Mouse (Mus musculus): ENCODE data around the gene Sipa1l1.
A peak's percentile ranks its signal among the peaks of the same experiment; 100 is the strongest.

Sipa1l1 gene

DNA sequence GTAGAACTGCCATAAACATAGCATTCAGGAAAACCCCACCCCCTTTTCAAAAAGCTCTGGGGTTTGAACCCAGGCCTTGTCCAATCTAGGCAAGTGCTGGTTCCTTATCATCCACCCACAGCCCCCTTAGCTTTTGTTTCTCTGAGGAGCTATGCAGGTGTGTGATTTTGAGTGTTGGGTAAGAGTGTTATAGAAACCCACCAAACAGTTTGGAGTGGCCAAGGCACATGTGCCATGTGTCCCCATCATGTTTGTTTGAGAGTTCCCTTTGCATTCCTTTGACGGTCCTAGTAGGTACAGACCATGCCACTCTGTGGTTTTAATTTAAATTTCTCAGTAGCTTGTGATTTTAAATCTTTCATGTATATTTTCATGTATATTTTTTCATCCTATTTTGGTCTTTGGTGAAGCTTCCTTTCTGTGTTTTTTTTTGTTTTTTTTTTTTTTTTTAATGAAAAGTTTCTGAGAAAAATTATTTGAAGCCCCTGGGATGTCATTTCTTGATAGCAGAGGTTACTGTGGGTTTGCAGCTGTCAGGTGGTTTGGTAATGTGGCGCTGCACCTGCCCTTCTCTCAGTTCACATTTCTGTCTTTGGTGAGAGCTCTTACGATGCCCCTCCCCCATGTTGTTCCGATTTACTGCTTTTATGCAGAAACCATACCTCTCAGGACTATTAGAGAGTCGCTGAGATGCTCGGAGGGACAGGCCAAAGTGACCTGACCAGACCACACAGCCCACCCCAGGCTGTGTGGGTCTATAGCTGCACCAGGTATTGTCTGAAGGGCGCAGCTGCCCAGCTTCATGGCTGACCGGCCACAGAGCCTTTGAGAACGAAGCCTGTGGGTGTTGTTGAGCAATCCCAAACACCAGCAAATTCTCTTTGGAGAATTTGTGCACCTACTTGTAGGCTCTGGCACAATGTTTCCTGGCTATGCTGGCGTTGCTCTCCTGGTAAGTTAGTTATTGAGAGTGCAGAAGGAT lies 126.1 kb downstream of the Sipa1l1 start:
- no peak for DNase-seq (ENCODE audit: low spot score)

DNA sequence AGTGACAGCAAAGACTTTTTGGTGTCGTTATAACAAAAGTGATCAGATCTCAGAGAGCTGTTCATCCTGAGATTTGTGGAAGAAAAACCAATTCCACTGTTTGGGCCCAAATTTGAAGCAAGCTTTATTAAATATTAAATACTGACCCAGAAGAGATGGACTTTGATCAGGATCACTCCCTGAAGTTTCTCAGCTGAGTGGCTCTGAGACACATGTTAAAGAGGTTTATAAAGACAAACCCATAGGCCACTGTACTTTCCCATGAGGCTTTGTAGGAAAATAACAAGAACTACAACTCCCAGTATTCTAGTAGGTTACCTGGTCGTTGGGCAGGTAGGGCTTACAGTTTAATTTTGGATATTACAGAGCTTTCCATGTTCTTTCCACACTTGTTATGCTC lies 127.2 kb downstream of the Sipa1l1 start:
- DNase-seq (ENCODE audit: low spot score) = no peak

DNA sequence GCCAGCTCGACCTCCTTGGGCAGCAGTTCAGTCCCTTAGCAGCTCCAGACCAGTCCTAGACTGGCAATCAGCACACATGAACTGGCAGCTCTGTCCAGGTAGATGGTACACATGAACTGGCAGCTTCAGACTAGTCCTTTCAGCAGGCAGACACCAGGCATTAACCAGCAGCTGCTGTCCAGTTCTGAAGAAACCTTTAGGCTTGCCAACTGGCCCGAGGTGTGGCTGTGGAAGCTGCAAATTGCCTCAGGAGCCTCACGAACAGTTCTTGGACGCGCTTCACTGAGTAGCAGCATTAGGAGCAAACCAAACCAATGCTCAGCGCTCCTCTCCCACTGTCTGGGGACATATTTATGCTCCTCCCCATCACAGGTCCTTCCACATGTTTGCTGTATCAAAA lies 128.1 kb downstream of the Sipa1l1 start:
- no peak for DNase-seq (ENCODE audit: low spot score)

- no peak for DNase-seq (ENCODE audit: low spot score)
Observed at GRCm38 (mm10) chr12:82298662-82299460, 129.7 kb downstream of the Sipa1l1 start.

DNA sequence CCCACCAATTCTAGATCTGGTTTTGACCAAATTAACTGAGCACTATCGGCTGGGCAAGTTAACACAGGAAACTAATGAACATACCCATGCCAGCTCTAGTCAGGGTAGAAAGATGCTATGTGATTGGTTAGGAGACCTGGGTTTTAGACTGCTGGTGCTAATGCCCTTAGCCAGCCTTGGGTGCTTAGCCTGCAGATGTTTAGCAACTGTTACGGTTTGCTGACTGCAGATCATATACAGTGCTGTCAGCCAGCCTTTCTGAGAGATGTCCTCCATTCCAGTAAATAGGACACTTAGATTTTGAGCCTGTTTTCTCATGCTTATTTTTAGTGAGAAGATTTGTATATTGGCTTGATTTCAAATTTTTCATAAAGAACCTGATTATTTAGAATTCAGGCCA lies 135.0 kb downstream of the Sipa1l1 start:
- no peak for DNase-seq (ENCODE audit: low spot score)

DNA sequence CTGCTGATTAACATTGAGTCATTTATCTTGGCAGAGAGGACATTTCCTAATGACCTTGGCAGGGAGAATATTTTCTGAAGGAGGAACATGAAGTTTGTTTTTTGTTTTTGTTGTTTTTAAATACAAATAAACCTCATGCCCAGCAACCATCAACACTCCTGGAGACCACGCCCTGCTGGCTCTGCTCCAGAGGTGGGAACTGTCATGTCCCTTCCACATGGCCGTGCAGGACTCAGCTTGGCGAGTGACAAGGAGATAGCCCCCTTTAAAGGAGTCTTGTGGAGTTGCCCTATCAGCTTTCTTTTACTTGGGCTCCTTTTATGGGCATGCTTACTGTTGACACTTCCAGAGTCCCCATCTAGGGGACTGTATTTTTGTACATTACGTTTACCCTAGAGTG lies 136.9 kb downstream of the Sipa1l1 start:
- no peak for DNase-seq (ENCODE audit: low spot score)

- DNase-seq (ENCODE audit: low spot score) = no peak
Observed at GRCm38 (mm10) chr12:82311593-82311992, 142.5 kb downstream of the Sipa1l1 start.

- DNase-seq (ENCODE audit: low spot score) = peak; percentile 16
Observed at GRCm38 (mm10) chr12:82312091-82312820, 143.1 kb downstream of the Sipa1l1 start.

DNA sequence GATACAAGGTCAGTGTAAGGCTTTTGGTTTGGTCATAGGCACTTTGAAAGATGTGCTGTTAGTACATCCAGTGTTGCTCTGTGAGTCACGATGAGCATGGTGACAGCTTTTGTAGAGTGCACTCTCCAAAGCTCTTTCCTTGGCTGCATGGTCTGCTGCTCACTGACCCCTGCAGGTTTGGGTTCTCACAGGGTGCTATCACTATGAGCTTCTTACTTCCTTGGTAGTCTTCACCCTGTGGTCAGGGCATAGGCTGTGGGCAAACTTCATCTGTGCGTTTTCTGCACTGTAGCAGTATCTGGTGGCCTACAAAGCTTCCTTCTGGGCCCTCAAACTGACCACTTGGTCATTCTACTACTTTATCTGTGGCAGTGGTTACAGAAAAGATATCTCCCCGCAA lies 144.0 kb downstream of the Sipa1l1 start:
- no peak for DNase-seq (ENCODE audit: low spot score)

- no peak for DNase-seq (ENCODE audit: low spot score)
Observed at GRCm38 (mm10) chr12:82319436-82320131, 150.5 kb downstream of the Sipa1l1 start.

GRCm38 (mm10) chr12:82320204-82320603 lies 151.1 kb downstream of the Sipa1l1 start:
- no peak for DNase-seq (ENCODE audit: low spot score)

DNA sequence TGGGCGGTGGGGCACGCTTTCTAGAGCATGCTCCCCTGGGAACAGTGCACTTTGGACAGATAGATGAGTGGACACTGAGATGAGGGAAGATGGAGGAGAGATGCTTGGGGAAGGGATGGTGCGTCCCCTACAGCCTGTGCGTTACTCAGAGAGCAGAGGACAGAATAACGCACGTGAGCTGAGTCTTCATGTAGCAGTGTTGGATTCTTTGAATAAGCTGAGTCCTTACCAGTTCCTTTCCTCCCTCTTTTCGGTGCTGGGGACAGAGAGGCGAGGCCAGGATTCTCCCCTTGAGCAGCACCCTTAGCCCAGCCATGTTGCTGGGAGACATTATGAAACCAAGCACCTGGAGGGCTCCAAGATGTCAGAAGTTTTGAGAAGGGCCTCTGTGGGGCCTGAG lies 152.3 kb downstream of the Sipa1l1 start:
- no peak for DNase-seq (ENCODE audit: low spot score)

DNA sequence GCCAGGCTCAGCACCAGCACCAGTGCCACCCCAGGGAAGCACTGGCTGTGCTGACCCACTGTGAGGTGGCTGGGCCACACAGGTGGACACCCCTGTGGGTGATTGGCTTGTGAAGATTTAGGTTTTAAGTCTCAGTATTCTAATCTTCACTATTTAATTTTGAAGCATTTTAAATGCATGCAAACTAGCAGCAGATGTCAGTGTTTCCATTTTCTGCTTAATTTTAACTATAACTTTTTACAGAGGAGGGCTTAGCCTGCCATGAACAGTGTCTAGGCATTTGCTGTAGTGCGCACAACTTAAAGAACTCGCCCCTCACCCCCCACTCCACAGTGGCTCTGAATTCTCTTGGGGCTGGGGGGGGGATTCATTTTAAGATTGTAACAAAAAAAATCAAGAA lies 152.7 kb downstream of the Sipa1l1 start:
- DNase-seq (ENCODE audit: low spot score) = no peak

GRCm38 (mm10) chr12:82322759-82323451 lies 153.8 kb downstream of the Sipa1l1 start:
- no peak for DNase-seq (ENCODE audit: low spot score)

DNA sequence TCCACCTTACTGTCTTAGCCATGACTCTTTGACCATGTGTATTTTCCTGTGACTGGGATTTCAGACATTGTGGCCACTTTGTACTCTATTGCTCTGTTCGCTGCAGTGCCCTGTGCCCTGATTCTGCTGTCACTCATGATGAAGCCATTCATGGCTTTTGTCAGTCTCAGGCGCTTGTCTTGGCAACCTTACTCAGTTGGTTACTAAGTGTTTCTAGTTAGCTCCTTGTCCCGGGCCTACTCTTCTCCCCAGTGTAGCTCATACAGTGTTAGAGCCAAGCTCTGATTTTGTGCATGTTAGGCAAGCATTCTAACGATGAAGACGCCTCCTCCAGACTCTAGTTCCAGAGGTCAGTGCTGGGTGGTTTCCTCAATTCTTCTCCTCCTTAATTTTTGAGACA lies 155.5 kb downstream of the Sipa1l1 start:
- DNase-seq (ENCODE audit: low spot score) = no peak

- no peak for DNase-seq (ENCODE audit: low spot score)
Observed at GRCm38 (mm10) chr12:82325502-82325901, 156.4 kb downstream of the Sipa1l1 start.

GRCm38 (mm10) chr12:82326438-82326837 lies 157.3 kb downstream of the Sipa1l1 start:
- DNase-seq (ENCODE audit: low spot score) = no peak

- DNase-seq (ENCODE audit: low spot score) = no peak
Observed at GRCm38 (mm10) chr12:82328112-82328511, 159.0 kb downstream of the Sipa1l1 start.

DNA sequence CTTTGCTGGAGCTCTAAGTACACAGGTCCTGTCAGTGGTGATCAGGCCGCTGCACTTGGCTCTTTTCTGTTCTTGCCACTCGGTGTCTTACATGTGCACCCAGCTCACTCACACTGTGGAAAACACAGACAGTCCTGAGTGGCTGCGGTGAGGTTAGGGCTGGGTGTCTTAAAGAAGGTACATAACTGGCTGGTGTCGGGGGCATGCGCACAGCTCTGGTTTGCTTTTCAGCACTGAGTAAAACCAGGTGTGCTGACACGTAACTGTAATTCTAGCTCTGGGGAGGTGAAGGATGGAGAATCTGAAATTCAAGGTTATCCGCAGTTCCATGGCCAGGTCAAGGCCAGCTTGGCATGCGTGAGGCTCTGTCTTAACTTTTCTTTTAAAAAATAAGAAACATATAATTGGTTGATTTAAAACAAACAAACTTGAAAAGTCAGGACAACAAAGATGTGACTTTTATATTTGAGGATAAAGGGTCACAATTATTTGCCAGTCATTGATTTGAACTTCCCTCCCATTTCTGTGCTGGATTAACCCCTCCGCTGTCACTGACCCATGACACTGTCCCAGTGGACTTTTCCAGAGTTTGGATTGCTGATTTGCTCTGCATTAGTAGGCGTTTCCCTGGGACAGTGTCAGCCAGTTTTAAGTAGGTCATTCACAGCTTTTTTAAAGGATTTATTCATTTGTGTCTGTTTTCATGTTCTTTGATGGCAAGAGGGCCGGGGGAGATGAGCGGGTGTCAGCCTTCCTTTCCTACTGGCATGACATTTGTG lies 163.9 kb downstream of the Sipa1l1 start:
- DNase-seq (ENCODE audit: low spot score) = no peak

DNA sequence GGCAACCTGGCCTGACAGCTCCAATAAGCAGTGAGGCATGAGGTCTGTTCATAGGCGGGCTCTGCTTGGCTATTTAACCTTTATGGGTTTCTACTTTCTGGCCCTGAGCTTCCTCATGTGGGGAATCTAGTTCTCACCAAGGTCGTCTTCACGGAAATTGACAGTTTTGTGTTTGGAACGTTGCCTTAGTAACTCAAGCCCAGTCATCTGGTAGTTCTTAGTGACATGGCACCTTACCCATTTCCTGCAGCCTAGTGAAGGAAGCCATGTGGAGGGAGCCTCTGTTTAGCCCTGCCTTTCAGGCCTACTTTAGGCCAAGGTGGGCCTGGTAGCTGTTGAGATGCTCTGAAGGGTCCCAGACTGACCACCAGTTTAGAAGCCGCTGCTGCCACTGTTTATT lies 164.9 kb downstream of the Sipa1l1 start:
- DNase-seq (ENCODE audit: low spot score) = no peak
